Mouse (Mus musculus) erythroblast, embryonic 14.5 days (primary cell): ENCODE measurements around the gene Gm960.

Source experiments
- GATA1 ChIP-seq: IDR thresholded peaks from 2 replicates; pipeline ENCODE4 v1.6.1; 2012; ENCODE audit warnings: low read length, inconsistent platforms, mixed read lengths
- TAL1 ChIP-seq: IDR thresholded peaks from 3 replicates; pipeline ENCODE4 v1.6.1; 2012; ENCODE audit warnings: low read length, inconsistent platforms, mixed read lengths

DNA sequence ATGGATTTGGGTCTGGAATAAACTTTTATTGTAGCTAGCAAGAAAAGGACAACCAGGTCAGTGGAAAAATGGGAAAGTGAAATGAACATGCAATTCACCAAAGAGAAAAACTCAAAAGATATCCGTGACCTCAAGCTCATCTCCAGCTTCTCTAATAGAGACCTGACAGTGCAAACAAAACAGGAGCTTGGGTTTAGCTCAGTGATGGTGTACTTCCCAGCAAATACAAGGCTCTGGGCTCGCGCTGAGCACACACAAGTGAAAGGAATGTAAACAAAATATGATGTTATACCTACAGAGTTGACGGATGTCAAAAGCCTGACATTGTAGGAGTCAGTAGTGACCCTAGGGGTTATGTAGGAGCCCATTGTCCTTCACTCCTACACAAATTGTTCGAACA, 119.2 kb downstream of the Gm960 start:
- TF ChIP-seq GATA1 (no peak), TAL1 (no peak)
